Mouse (Mus musculus) brain, embryonic 14.5 days (tissue): ENCODE data around the gene Usp54.

Experiments
- CTCF ChIP-seq: fragments of 200-500 bp; IDR thresholded peaks from 2 replicates; pipeline ENCODE4 v1.5.1; 2012; ENCODE audit warnings: inconsistent platforms, mild to moderate bottlenecking, moderate library complexity, borderline replicate concordance; ENCODE audit not compliant: insufficient read depth, insufficient read length; ENCODE audit errors: extremely low read depth
- POLR2A ChIP-seq: fragments of 200-500 bp; IDR thresholded peaks from 2 replicates; pipeline ENCODE4 v1.6.1; 2012; ENCODE audit warnings: mild to moderate bottlenecking, inconsistent platforms, borderline replicate concordance; ENCODE audit not compliant: poor library complexity, insufficient read depth, insufficient read length, severe bottlenecking; ENCODE audit errors: extremely low read depth

DNA sequence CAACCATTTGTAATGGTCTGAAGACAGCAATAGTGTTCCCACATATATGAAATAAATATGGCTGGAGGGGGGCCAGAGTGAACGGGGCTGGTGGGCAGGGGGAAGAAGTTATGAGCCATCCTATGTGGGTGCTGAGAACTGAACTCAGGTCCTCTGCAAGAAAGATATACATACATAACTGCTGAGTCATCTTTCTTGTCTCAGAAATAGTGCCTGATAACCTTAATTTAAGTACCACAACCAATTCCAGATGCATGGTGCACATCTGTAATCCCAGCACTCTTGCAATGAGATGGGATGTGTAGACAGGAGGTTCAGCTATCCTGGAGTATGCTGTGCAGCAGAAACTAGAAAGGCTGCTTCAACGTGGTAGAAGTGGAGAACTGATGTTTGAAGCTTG lies 40.9 kb upstream of the Usp54 start:
- TF ChIP-seq CTCF (no peak), POLR2A (no peak)
